In the genomic region with DNA sequence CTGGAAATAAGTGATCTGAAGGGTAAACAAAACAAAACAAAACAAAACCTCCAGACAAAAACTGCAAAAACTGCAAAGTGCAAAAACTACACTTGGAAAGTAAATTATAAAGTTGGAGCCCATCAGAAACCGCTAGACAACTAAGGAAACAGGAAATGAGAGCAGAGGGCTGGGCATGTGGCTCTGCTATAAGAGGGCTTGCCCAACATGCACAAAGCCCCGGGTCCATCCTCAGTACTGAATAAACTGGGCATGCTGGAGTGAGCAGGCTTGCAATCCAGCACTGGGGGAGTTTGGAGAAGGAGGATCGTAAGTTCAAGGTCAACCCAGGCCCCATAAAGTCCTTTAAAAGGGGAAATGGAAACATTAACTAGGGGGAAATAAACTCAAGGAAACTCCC, we compare ENCODE assay signal across 18 mouse cellular contexts. TPM values are rescaled to one million over a fixed set of nuclear protein-coding genes. Genes with fewer than 3 reads are reported as not detected.
A peak's percentile ranks its signal among the peaks of the same experiment; 100 is the strongest.
DNase-seq lines count a peak whose midpoint lies in the region; ATAC-seq lines count a peak whose summit lies in the region.
"Had no signal": no experiment of that assay in that cellular context is flagged by ENCODE, and none has a peak within 500 bp of the region (broad histone marks: within the 10 kb centered on the region; RNA-seq: fewer than 3 reads in every experiment).

No protein-coding gene starts in this region.

- peak; percentile 92 for ATAC-seq in granulocyte monocyte progenitor cell, adult 5-6 weeks (replicated peaks; ENCODE audit: poor library complexity, severe bottlenecking)
- 0 out of 2 replicates have a peak, but pooled peaks have one; percentile 35 for ATAC-seq in monocyte, adult 5-6 weeks (replicated peaks; ENCODE audit: insufficient number of reproducible peaks, low FRiP score, low TSS enrichment, poor library complexity, severe bottlenecking)
- ATAC-seq: activated CD4-positive, CD25-positive, alpha-beta regulatory T cell, adult 4 months; forebrain, embryonic 15.5 days; hindbrain, embryonic 16.5 days; intestine, embryonic 15.5 days had no signal

- DNase-seq in 416B (ENCODE audit: low read depth), result peak; percentile 48
- DNase-seq in A20 (ENCODE audit: low read depth, low spot score), result peak; percentile 39
- no peak for DNase-seq in urinary bladder, adult 2 months (ENCODE audit: low spot score)
- no peak for DNase-seq in T-cell, adult 2 months (ENCODE audit: low spot score)
- DNase-seq: adrenal gland, adult 8-10 months; adrenal gland, postnatal 25 days; B cell, adult 2 months; cerebellum, adult 18-20 months; cerebellum, adult 9-10 months; cerebellum, postnatal 14 days; gastrocnemius, postnatal 25 days; heart, postnatal 36 days had no signal

RNA-seq across cellular contexts. Expression of gene Wfs1, which starts 28.2 kb away (rescaled TPM):
- total RNA-seq in granulocyte monocyte progenitor cell, adult 5-6 weeks (2014; fragmentation: Nextera tagmentation), result 6.1 and 6.6 TPM in 2 replicates
- total RNA-seq in granulocyte monocyte progenitor cell, adult 5-6 weeks (2017), result 2.7 and 4.6 TPM in 2 replicates
- total RNA-seq in monocyte, adult 5-6 weeks (2017), result 1.2 to 2.3 TPM (median 2.1 TPM) in 3 replicates
- 14.2 and 24.8 TPM in 2 replicates for polyA plus RNA-seq in urinary bladder, adult 2 months (2012; rRNA removed)

Comparison
In these comparisons a context has a peak if more than half of its experiments do, and no peak if none do; other contexts are left out.
1. DNase-seq: peak in 416B (single experiment) and A20 (single experiment); none in urinary bladder, adult 2 months (single experiment) and T-cell, adult 2 months (single experiment).